Mouse (Mus musculus): ENCODE results near the gene Metap2. TPM values are rescaled to one million over a fixed set of nuclear protein-coding genes. Genes with fewer than 3 reads are reported as not detected.

Gene Metap2
- total RNA-seq, 2 experiments from 2014 or later: 112 to 125 TPM

DNA sequence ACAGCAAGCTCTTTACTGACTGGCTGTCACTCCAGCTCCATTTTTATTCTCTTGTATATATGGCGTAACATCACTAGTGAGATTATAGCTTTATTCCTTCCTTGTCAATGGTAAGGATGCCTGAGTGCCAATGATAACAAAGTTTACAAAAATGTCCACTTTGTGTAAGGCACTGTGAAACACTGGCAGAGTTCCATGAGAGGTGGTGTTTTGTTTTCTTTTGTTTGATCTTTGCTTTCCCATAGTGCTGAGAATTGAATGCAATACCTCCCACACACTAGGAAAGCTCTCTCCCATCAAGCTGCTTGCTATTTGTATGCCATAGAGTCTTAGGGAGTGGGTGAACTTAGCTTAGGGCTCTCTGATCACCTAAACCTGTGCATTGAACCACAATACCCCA, 16.0 kb upstream of the Metap2 start:
- DNase-seq (ENCODE audit: low spot score in 2 of 2): no peak
- intact Hi-C loops (cut with DNase I): no loop called here

DNA sequence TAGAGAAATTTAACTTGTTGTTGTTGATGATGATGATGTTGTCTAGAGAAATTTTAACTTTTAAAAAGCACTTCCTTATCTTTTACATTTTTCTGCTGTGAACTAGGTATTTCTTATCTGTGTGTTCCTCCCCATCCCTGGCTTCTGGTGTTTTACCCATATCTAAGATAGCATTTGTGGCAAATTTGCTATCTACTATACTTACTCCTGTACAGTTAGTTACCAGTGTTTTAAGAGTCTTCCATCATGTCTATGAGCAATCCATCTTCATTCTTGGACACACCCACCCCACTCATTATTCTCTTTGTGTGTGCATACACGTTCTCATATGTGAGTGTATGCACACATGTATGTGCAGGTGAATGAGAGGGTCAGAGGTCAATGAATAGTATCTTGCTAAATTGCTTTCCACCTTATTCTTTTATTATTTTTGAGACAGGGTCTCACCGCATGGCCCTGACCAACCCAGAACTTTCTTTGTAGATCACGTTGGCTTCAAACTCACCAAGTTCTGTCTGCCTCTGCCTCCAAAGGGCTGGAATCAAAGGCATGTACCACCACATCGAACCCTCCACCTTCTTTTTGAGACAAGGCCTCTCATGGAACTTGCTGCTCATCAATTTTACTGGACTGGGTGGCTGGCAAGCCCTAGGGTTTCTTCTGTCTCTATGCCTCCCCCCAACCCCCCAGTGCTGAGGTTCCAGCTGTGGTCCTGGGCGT, 15.4 kb upstream of the Metap2 start:
- no peak for DNase-seq (ENCODE audit: low spot score in 2 of 2)
- intact Hi-C loops (cut with DNase I): no loop called here

DNA sequence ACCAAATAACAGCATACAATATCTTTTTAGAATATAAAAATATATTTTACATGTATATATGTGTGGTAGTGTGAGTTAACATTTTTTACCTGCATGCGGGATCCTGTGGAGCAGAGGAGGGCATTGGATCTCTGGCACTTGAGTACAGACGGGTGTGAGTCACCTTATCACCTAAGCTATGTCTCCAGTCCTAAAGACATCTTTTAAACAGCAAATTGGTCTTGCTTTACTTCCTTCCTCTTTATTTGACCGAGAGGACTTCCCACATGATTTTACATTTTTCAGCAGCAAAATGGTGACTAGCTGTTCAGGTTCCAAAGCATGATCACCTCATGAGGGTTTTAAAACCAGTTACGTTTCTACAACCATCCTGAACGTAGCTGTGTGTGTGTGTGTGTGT, 14.4 kb upstream of the Metap2 start:
- intact Hi-C loops (cut with DNase I): no loop called here
- no peak for DNase-seq (ENCODE audit: low spot score in 2 of 2)

DNA sequence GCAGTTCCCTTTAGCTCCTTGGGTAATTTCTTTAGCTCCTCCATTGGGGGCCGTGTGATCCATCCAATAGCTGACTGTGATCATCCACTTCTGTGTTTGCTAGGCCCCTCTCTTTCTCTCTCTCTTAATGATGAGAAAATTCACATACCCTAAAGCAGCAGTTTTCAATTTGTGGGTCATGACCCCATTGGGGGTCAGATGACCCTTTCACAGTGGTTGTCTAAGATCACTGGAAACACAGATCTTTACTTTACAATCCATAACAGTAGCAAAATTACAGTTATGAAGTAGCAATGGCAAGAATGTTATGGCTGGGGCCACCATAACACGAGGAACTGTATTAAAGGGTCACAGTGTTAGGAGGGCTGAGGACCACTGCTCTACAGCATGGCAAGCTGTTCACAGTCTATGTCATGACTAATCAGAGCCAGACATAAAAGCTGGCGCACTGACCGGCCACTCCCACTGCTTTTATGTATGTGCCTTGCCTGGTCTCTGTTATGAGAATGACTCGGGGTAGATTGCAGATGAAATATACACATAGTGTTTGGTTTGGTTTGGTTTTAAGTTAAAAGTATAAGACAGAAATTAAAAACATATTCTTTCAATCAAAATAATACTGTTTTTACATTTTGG, 13.0 kb upstream of the Metap2 start:
- no peak for DNase-seq (ENCODE audit: low spot score in 2 of 2)
- intact Hi-C loops (cut with DNase I): no loop called here

DNA sequence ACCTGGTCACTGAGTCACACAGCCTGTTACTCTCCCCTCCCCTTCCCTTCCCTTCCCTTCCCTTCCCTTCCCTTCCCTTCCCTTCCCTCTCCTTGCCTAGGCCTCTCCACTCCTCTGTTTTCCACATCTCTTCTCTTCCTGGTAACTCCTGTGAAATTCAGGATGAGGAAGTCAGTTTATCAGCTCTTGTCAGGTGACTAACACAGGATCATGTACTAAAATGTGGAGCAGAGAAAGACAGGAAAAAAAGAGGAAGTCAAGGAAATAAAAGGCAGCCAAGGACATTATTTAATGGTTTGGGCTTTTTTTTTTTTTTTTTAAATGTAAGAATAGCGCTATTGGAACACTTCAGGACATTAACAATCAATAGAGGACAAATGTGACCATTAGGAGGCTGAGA, 12.1 kb upstream of the Metap2 start:
- intact Hi-C loops (cut with DNase I): no loop called here

DNA sequence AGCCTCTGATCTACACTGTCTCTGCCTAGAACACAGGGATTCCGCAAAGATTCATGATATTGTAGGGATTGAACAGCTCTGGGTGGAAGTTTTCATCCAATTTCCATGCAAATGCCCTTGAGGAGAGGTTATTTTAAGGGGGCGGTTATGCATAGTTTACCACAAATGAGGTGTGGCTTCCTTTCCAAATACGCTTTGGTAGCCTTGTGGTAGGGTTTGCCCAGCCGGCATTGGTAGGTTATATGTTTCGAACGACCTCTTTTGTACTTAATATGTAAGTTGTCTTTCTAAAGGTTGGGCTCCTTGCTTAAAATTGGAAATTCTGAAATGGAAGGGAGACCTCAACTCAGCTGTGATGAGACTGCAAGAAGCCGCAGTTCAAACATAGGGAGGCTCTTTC, 11.6 kb upstream of the Metap2 start:
- DNase-seq (ENCODE audit: low spot score in 2 of 2): no peak
- intact Hi-C loops (cut with DNase I): no loop called here

More for the DNA sequence above, 12.1 kb upstream of the Metap2 start:
- no peak for DNase-seq (ENCODE audit: low spot score in 2 of 2)

DNA sequence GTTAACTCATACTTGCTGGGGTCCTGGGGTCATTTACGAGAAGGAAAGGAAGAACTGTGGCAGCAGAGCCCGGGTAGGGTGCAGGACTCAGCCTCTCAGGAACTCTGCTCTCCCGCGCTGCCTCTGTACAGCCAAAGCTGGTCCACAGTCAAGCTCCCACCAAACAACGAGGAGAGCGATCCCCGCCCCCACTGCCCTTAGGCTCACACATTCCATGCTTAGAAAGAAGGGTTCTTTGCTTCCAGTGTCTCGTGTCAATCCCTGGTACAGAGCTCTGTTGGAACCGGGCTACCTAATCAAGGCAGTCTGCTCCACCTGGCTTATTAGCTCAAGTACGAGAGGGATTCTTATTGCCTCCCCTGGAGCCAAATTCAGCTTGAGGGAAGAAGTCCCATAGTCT, 10.5 kb upstream of the Metap2 start:
- no peak for DNase-seq (ENCODE audit: low spot score in 2 of 2)
- intact Hi-C loops (cut with DNase I): no loop called here

DNA sequence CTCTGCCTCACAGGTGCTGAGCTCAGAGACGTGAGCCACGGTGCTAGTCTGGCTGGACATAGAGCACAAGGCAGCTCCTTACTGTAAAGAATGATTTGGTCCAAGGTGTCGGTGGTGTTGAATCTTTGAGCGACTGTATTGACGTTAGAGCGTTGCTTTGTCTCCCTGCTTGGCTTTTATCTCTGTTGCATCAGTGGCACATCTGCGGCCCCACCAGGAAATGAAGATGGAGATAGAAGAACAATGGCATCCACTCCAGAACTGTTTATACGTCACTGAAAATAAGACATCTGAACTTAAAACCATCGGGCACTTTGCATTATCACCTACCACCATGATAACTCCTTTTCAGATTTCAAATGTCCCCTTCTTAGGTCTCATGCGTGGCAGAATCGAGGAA, 3.0 kb upstream of the Metap2 start:
- intact Hi-C loops (cut with DNase I): no loop called here
- DNase-seq (ENCODE audit: low spot score in 2 of 2): no peak

DNA sequence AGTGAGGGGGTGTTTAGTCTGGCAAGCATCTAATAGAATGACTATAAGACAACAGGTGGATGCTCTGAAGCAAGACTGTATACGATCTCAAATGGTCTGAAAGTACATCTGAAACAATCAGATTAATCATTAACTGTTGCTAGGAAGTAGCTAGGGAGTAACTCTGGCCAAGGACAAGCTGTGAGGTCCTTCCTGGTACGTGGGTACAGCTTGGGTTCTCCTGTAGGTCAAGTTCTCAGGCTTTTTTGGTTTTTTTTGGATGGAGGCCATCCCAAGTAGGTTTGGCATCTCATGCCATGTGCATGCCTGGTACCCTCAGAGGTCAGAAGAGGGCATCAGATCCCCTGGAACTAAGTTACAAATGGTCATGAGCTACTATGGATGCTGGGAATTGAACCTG, 2.4 kb upstream of the Metap2 start:
- DNase-seq (ENCODE audit: low spot score in 2 of 2): no peak
- intact Hi-C loops (cut with DNase I): no loop called here

DNA sequence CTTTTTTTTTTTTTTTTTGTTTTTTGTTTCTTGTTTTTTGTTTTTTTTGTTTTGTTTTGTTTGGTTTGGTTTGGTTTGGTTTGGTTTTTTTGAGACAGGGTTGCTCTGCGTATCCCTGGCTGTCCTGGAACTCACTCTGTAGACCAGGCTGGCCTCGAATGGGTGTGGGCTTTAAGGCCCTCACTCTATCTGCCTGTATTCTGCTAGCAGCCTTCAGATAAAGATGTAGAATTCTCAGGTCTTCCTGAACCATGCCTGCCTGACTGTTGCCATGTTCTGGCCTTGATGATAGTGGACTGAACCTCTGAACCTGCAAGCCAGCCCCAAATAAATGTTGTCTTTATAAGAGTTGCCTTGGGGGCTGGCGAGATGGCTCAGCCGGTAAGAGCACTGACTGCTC, 4.3 kb downstream of the Metap2 start:
- intact Hi-C loops (cut with DNase I): no loop called here

DNA sequence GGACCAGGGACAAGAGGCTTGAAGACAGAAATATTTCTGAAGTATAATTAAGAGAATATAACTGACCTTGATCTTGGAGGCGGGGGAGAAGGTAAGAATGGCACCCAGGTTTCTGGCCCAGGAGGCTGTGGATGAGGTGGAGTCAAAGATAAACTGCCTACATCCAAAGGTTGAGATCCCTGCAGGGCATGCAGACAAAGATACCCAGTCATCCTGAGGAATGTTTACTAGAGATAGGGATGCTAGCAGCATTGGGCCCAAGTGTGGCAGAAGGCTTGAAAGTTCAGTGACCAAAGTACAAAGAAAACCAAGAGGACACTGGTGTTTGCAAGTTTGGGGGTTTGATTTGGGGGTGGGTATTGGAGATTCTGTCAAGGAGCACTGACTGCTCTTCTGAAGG, 5.9 kb downstream of the Metap2 start:
- intact Hi-C loops (cut with DNase I): no loop called here

More for the DNA sequence above, 4.3 kb downstream of the Metap2 start:
- DNase-seq (ENCODE audit: low spot score in 2 of 2): no peak

DNA sequence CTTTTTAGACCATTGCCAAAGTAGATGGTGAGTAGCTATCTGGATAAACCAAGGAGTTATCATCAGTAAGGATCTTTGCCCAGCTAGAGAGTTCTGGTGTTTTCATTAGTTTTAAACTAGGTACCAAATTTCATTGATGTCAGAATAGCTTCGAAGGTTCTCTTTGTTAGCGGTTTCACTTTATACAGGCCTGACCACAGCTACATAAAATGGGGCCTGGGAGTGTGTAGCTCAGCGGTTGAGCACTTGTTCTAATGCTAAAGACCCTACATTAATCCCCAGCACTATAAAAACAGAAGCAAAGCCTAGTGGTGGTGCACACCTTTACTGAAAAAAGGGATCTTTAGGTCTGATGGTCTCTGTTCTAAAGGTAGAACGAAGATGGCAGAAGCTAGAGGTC, 6.3 kb downstream of the Metap2 start:
- no peak for DNase-seq (ENCODE audit: low spot score in 2 of 2)
- intact Hi-C loops (cut with DNase I): no loop called here

More for the DNA sequence above, 5.9 kb downstream of the Metap2 start:
- no peak for DNase-seq (ENCODE audit: low spot score in 2 of 2)

DNA sequence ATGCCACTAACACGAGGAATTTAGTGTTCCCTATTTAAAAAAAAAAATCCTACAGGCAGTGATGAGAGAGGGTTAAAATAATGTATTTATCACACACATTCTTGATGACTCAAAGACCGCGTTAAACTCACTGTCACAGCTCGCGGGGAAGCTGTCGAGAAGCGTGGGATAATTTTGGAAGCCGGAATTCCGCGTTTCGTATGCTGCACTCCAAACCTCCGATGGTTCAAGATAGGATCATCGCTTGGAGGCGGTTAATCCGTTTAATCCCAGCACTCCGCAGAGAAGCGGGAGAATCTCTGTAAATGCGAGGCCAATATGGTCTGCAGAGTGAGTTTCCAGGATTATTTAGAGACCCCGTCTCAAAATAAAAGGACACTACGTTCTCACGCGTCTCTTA, 6.9 kb downstream of the Metap2 start:
- intact Hi-C loops (cut with DNase I): loop anchor here (5.0 kb wide), 1 partner anchor 797 kb away; the partner anchor contains the start of gene Cep83
- DNase-seq (ENCODE audit: low spot score in 2 of 2): peak; percentile 65 to 80

DNA sequence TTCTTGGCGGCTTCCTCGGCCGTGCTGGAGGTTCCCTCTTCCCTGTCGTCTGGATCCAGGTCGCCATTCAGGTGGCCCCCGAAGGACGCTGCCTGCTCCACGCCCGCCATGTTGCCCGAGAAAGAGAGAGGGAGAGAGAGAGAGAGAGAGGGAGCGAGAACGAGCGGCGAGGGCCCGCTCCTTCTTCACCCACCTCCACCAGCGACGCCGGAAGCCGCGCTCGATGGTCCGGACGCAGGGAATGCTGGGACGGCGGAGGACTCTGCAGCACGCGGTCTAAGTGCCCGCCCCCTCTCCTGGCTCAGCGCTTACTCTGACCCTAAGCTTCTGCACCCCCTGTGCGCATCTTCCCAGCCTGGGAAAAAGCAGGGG, 7.3 kb downstream of the Metap2 start:
- intact Hi-C loops (cut with DNase I): loop anchor here (5.0 kb wide), 1 partner anchor 798 kb away; the partner anchor contains the start of gene Cep83
- DNase-seq (ENCODE audit: low spot score in 2 of 2): peak; percentile 91 to 94

DNA sequence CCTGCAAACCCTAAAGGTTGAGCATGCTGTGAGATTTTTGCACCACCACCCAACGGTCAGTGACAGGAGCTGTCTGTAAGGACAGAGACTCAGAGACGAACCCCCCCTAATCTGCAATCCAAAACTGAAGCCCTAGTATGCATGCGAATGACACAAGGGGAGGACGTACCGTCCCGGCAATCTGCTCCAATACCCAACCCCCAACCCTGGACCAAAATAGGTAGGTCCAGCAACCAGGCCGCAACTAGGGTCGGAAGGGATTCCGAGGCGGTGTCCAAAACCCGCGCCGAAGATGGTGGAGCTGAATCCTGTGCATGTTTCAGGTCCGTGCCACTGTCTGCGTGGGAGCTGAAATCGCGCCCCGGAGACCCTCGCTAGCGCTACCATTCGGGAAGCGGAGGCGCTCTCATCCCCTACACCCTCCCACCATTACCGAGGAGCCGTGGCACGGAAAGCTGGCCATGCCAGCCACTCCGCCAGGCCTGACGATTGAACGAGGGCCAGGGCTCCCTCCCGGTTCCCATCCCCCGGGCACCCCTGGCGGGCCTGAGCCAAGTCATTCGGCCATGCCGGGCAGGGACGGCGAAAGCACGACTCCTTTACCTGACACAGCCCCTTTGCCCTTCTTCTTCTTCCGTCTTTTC, 7.8 kb downstream of the Metap2 start:
- peak; percentile 51 to 68 for DNase-seq (ENCODE audit: low spot score in 2 of 2)
- intact Hi-C loops (cut with DNase I): loop anchor here (5.0 kb wide), 1 partner anchor 798 kb away; the partner anchor contains the start of gene Cep83

DNA sequence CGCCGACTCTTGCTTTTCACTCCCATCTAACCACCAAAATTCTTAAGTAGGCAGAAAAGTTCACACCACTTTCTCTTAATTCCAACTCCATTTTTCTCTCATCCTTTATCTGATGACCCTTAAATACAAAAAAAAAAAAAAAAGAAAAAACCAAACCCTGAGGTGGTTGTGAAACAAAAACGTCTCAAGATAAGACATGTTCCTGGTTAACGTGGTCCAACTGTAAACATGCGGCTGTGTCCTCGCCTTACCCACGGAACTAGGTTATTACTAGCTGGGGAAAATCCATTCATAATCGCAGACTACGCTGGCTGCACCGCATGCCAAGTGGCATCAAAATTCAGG, 8.3 kb downstream of the Metap2 start:
- DNase-seq (ENCODE audit: low spot score in 2 of 2): no peak
- intact Hi-C loops (cut with DNase I): loop anchor here (5.0 kb wide), 1 partner anchor 799 kb away; the partner anchor contains the start of gene Cep83

DNA sequence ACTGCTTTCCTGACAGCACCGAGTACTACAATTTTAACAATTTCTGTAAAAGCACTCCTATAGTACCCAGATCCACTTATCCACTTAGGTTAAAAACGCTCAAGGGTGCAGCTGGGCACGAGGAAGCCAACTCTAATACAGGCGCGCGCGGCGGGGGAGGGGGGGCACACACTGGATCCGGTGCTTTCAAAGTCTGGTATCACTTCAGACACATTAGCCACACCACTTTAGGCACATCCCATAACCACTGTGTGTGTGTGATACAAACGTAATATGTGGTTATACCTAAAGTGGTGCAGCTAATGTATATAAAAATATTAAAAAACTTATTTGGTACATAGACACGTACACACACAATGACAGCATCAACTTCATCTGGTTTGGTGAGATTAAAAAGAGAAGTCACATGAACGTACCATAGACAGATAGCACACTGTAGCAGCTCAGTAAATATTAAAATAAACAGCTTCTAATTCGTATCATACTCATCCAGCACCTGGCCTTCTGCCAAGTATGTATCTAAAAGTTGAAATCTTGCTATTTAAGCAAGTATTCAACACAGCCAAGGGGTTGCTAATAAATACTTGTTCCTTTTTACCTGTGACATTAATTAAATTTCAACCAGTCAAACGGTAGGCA, 10.9 kb downstream of the Metap2 start:
- no peak for DNase-seq (ENCODE audit: low spot score in 2 of 2)
- intact Hi-C loops (cut with DNase I): loop anchor here (5.0 kb wide), 1 partner anchor 801 kb away; the partner anchor contains the start of gene Cep83

DNA sequence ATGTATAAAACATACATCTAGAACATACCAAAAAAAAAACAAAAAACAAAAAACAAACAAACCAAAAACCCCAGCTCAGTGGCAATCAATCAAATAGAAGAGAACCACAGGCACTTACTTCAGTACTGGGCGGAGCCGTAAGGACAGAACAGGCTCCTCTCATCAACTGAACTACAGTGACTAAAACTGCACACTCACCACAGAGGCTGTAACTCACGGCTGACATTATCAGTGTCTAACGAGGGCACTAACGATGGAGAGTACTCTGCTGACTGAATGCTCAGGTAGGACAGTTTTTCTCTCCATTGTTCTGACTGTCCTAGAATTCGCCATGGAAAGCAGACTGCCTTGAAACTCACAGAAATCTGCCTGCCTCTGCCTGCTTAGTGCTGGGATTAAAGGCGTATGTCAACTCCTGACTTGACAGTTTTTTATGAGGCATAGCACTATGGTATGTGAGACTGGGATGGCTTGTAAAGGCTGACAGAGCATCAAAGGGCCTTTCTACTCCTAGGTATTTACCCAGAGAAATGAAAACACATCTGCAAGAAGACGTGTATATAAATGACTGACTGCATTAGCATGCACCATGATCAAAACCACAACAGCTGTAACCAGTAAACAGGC, 14.0 kb downstream of the Metap2 start:
- DNase-seq (ENCODE audit: low spot score in 2 of 2): no peak
- intact Hi-C loops (cut with DNase I): no loop called here

DNA sequence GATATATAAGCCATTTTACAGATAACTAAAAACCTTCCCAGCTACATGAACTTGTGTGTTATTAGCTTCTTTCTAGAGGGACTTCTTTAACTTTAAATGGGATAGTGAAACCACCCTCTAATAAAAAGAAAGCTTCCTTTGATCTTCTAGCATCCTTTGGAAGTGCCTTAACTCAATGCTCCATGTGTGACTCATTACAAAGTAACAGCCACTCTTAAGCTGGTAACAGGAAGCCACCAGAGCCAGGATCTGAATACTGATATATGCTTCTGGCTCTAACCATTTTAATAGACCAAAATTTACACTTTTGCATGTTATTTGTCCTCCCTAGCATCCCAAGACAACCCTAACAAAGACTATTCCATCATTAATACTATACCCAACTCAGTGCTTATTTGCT, 15.0 kb downstream of the Metap2 start:
- DNase-seq (ENCODE audit: low spot score in 2 of 2): no peak
- intact Hi-C loops (cut with DNase I): no loop called here

DNA sequence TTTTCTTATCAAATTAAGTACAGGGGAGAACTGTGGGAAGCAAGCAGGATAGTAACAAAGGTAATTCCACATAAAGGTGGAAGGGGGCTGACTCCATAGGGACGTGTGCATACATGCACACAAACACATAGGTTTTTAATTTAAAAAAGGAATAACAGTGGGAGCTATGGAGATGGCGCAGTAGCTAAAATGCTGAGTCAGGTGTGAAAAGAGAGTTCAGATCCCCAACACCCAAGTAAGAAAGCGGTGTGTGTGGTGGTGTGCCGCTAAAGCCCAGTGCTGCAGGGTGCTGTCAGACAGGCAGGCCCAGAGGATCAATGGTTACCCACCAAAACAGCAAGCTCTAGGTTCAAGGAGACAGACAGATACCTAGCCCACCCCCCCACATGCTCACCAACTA, 18.2 kb downstream of the Metap2 start:
- DNase-seq (ENCODE audit: low spot score in 2 of 2): no peak
- intact Hi-C loops (cut with DNase I): no loop called here
